Mouse (Mus musculus) 3T3-L1 (cell line): ENCODE results near the gene 2700049A03Rik.
A peak's percentile ranks its signal among the peaks of the same experiment; 100 is the strongest.
"Not testable (repeated sequence)": the region's sequence is repeated elsewhere in the genome, so short reads cannot be mapped to it uniquely, and the experiment has no call there.

ENCODE experiments used
- DNase-seq: peaks from one replicate; pipeline ENCODE4 v3.0.0-alpha.2; 2015; ENCODE audit warnings: low read depth, low spot score

2700049A03Rik gene

DNA sequence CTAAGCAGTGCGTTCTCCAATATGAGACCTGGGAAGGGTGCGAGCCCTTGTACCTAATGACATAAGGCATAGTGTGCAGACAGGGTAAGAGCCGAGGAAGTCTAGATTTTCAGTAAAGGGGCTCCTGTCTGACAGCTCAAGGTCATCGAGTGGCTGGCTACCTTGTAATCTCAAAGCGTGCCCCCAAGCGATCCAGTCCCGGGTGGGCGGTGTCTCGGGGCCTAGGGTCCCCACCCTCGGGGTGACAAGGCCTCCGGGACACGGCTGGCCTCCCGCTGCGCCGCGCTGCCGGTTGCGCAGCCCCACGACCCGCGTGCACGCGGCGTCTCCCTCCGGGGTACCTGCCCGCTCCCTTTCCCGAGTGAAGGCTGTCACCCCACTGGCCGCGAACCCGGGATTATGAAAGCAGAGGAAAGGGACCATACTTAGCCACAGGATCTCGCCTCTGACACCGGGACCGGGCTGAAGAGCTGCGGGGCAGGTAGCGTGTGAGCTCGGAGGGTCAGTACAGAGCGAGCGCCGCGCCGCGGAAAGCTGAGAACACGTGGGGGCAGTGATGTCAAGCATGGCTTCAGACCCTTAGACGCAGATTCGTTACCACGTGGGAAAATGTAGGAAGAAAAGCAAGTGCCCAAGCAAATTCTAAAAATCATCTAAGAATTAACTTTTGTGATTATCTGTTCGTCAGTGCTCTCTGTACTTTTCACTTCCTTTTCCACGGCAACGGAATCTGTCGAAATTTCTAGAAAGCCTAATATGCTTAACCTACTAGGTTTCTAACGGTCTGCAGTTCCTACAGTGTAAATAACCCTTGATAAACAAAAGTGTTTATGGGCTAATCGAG is at the start of gene 2700049A03Rik, which contains the start of gene Timm9:
2700049A03Rik (plus strand) TSS at position 719 of the 844 bp plus-strand sequence.
Timm9 (minus strand) TSS at position 555 of the 844 bp plus-strand sequence.
- peak; percentile 81 for DNase-seq

- not testable (repeated sequence) for DNase-seq
Observed at GRCm38 (mm10) chr12:71104275-71104674, 32.4 kb upstream of the 2700049A03Rik start.

GRCm38 (mm10) chr12:71107216-71107771 is 29.4 kb upstream of the 2700049A03Rik start:
- no peak for DNase-seq

DNA sequence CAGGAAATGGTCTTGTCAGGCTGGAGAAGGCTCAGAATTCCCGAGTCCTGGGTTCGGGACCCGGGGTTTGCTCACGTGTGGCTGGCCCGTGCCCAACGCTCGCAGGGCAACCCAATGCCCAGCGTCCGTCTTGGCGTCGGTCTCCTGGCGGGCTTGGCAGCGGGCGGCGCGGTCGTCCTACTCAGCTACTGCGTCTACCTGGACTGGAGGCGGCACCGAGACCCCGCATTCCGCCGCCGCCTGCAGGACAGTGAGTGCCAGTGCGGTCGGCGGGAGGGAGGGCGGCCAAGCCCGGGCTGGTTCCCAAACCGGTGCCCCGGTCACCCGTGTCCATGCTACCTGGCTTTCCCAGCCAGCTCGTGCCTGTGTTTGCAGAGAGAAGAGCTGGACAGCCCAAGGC is 25.3 kb upstream of the 2700049A03Rik start, which contains the start of gene Tomm20l:
Tomm20l (plus strand) TSS at position 98 of the 400 bp plus-strand sequence.
- DNase-seq = no peak

- no peak for DNase-seq
Observed at GRCm38 (mm10) chr12:71113074-71113473, 23.6 kb upstream of the 2700049A03Rik start.

GRCm38 (mm10) chr12:71113675-71114288 is 22.9 kb upstream of the 2700049A03Rik start:
- peak; percentile 50 for DNase-seq

- DNase-seq = peak; percentile 73
Observed at GRCm38 (mm10) chr12:71116411-71116810, 20.2 kb upstream of the 2700049A03Rik start.

GRCm38 (mm10) chr12:71122731-71123130 is 13.9 kb upstream of the 2700049A03Rik start:
- DNase-seq = no peak

DNA sequence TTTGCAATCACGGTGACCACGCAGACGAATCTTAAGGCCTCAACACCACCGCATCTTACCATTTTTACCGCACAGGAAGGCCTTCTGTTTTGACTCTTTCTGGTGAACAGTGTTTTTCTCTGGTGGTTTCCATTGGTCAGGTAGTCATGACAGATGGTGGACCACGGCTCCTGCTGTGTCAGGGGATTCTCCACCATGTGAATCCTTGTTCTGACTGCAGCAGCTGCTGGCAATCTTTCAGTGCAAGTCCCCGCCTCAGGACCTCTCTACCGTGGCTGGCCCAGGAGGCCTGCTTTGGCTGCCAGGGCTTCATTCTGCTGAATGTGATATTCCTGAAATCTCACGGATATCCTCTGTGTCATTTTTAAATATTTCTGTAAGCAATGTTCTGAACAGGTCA is 13.4 kb upstream of the 2700049A03Rik start:
- DNase-seq = no peak

DNA sequence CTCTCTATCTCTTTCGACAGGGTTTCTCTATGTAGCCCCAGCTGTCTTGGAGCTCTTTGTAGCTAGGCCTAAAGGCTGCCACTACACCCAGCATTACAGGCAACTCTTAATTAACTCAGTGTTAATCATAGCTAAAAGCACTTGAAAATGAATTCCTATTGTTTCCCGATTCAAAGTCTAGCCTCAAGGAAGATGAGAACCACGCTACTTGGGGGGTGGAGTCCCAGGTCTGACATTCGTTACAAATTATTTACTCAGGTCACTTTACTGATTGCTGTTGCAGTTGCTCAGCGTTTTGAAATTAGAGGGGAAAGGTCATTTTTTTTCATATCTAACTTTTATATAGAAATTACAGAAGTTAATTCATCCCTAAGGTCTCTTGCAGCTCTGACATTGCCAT is 1.1 kb upstream of the 2700049A03Rik start:
- DNase-seq = peak; percentile 29

- peak; percentile 89 for DNase-seq
Observed at GRCm38 (mm10) chr12:71136974-71137491, 385 bp downstream of the 2700049A03Rik start.

- DNase-seq = peak; percentile 21
Observed at GRCm38 (mm10) chr12:71137686-71138085, 1.0 kb downstream of the 2700049A03Rik start.

GRCm38 (mm10) chr12:71139258-71139828 is 2.7 kb downstream of the 2700049A03Rik start:
- DNase-seq = no peak

DNA sequence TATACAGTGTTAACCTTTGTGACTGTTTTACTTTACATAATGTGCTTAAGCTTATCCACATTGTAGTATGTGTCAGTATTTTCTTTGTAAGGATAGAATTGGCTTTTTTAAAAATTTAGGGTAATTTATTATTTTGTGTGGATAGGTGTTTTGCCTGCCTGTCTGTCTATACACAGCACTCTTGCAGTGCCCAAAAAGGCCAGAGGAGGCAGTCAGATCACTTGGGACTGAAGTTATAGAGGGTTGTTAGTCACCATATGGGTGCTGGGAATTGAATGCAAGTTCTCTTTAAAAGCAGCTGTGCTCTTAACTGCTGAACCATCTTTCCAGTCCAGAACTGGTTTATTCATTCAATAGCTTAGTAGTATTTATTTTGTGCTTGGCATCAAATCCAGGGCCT is 4.5 kb downstream of the 2700049A03Rik start:
- DNase-seq = peak; percentile 35

DNA sequence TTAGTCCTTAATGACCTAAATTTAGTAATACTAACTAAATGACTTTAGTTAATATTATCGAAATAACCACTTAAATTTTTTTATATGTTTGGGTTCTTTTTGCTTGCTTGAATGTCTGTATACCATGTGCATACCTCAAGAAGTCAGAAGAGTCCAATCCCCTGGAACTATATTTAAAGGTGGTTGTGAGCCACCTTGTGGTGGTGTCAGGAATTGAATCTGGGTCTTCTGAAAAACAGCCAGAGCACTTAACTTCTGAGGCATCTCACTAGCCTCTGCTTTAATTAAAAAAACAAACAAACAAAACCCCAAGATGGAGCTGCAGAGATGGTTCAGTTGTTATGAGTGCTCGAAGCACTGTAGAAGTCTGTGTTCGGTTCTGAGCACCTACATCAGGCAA is 11.0 kb downstream of the 2700049A03Rik start:
- DNase-seq = peak; percentile 72

DNA sequence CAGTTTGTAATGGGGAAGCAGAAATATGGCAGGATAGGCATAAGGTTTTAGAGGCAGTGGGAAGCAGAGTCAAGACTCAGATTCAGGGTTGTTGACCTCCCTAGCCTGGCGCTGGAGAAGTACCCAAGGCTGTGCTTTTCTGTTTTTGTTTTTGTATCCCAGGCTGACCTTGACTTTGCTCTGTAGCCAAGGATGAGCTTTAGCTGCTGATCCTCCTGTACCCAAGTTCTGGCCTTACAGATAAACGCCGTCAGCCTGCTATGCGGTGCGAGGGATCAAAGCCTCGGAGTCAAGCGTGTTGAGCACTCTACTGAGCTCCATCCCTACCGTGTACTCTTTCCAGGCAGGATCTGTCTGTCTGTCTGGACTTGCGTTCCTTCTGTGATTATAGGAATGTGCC is 12.2 kb downstream of the 2700049A03Rik start:
- no peak for DNase-seq

DNA sequence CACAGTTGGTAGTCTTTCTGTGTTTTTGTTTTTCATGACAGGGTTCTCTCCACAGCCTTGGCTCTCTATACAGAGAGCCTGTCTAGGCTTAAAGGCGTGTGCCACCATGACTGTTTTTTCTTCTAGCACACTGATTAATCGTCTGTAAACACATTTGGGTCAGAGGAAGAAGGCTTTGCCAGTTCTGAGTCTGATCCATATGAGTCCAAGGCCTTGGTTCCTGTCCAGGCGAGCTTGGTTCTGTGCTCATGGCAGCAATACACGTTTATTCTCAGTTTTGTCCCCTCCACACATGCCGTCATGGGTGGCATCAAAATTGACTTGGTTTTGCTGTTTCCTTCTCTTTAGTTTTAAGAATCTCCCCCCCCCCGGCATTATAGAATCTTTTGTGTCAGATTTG is 12.8 kb downstream of the 2700049A03Rik start:
- no peak for DNase-seq

DNA sequence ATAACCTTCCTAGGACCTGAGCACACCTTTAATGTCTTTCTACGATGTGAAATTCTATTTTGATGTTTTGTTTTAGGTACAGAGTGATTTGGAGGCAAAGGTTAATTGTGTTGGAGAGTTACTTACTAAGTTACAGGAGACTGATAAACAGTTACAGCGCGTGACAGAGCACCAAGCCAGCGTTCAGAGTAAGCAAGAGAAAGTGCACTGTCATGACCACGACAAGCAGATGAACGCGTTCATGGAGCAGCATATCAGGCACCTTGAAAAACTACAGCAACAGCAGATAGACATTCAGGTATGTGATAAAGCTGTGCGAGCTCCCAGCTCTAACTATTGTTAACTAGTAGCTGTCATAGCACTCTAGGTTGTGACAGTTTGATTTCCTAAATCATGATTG is 13.5 kb downstream of the 2700049A03Rik start:
- no peak for DNase-seq

DNA sequence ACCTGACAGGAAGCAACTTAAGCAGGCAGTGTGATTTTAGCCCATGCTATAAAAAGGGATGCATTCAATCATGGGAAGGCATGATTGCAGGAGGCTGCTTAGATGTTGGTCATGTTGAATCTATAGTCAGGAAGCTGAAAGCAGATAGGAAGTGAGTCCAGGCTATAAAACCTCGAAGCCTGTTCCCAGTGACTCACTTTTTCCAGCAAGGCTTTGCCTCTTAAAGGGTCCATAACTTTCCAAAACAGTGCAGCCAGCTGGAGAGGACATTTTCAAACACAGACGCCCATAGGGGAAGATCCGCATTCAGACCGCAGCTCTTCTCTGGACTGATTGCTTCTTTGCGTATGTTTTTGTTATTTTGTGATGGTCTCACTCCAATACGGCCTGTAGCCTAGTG is 18.3 kb downstream of the 2700049A03Rik start:
- peak; percentile 50 for DNase-seq

GRCm38 (mm10) chr12:71157974-71158373 is 21.3 kb downstream of the 2700049A03Rik start:
- no peak for DNase-seq

DNA sequence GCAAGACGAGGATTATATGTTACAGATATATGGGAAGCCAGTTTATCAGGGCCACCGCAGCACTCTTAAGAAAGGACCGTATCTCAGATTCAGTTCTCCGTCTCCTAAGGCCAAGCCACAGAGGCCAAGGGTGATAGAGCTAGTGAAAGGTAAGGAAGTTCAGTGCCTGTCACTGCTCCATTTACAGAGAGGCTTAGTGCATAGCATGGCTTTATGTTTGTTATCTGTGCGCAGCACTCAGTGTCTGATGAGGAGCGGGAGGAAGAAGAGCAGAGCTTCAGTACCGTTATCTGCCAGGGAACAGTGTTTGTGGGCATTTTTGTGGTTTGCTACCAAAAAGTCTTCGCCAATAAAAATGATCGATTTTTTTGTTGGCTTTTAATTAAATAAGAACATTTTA is 27.8 kb downstream of the 2700049A03Rik start:
- no peak for DNase-seq

GRCm38 (mm10) chr12:71169911-71170310 is 33.3 kb downstream of the 2700049A03Rik start:
- DNase-seq = no peak
